Mouse (Mus musculus): ENCODE results near the gene Nfil3. TPM values are rescaled to one million over a fixed set of nuclear protein-coding genes. Genes with fewer than 3 reads are reported as not detected.

The Nfil3 gene
- total RNA-seq (2021) = 10 to 100 TPM; 33.6 to 35.5 TPM

GRCm38 (mm10) chr13:52980951-52981421 lies at the start of gene Nfil3:
Gene Nfil3, minus strand, starts transcription at chr13:52981073.
- DNase-seq = peak; percentile 82
- intact Hi-C loops (cut with DNase I) = loop anchor here (5.0 kb wide), 2 partner anchors 116 to 324 kb away; no protein-coding TSS in a partner anchor

GRCm38 (mm10) chr13:53024285-53024684 lies 43.4 kb upstream of the Nfil3 start:
- DNase-seq = no peak
- intact Hi-C loops (cut with DNase I) = no loop called here

GRCm38 (mm10) chr13:53020282-53020681 lies 39.4 kb upstream of the Nfil3 start:
- intact Hi-C loops (cut with DNase I) = no loop called here
- DNase-seq = no peak

GRCm38 (mm10) chr13:53019532-53019931 lies 38.7 kb upstream of the Nfil3 start:
- peak; percentile 18 for DNase-seq
- intact Hi-C loops (cut with DNase I) = no loop called here

- intact Hi-C loops (cut with DNase I) = no loop called here
- no peak for DNase-seq
These were observed 38.1 kb upstream of the Nfil3 start for GRCm38 (mm10) chr13:53018976-53019375.

GRCm38 (mm10) chr13:53017983-53018382 lies 37.1 kb upstream of the Nfil3 start:
- no peak for DNase-seq
- intact Hi-C loops (cut with DNase I) = no loop called here

GRCm38 (mm10) chr13:53017117-53017516 lies 36.2 kb upstream of the Nfil3 start:
- intact Hi-C loops (cut with DNase I) = no loop called here
- no peak for DNase-seq

- no peak for DNase-seq
- intact Hi-C loops (cut with DNase I) = no loop called here
These were observed 30.6 kb upstream of the Nfil3 start for GRCm38 (mm10) chr13:53011426-53011825.

- intact Hi-C loops (cut with DNase I) = no loop called here
- peak; percentile 85 for DNase-seq
These were observed 27.8 kb upstream of the Nfil3 start for GRCm38 (mm10) chr13:53008489-53009184.

- intact Hi-C loops (cut with DNase I) = no loop called here
- peak; percentile 31 for DNase-seq
These were observed 26.9 kb upstream of the Nfil3 start for GRCm38 (mm10) chr13:53007781-53008180.

- intact Hi-C loops (cut with DNase I) = no loop called here
- DNase-seq = no peak
These were observed 22.4 kb upstream of the Nfil3 start for GRCm38 (mm10) chr13:53003286-53003685.

- intact Hi-C loops (cut with DNase I) = no loop called here
- no peak for DNase-seq
These were observed 20.6 kb upstream of the Nfil3 start for GRCm38 (mm10) chr13:53001511-53001935.

GRCm38 (mm10) chr13:53000481-53000880 lies 19.6 kb upstream of the Nfil3 start:
- no peak for DNase-seq
- intact Hi-C loops (cut with DNase I) = no loop called here

- intact Hi-C loops (cut with DNase I) = no loop called here
- no peak for DNase-seq
These were observed 17.7 kb upstream of the Nfil3 start for GRCm38 (mm10) chr13:52998541-52998940.

GRCm38 (mm10) chr13:52997806-52998205 lies 16.9 kb upstream of the Nfil3 start:
- intact Hi-C loops (cut with DNase I) = no loop called here
- no peak for DNase-seq

- intact Hi-C loops (cut with DNase I) = no loop called here
- no peak for DNase-seq
These were observed 15.3 kb upstream of the Nfil3 start for GRCm38 (mm10) chr13:52996201-52996600.

- DNase-seq = no peak
- intact Hi-C loops (cut with DNase I) = no loop called here
These were observed 13.5 kb upstream of the Nfil3 start for GRCm38 (mm10) chr13:52994197-52994881.

GRCm38 (mm10) chr13:52990139-52990538 lies 9.3 kb upstream of the Nfil3 start:
- intact Hi-C loops (cut with DNase I) = no loop called here

GRCm38 (mm10) chr13:52989005-52989404 lies 8.1 kb upstream of the Nfil3 start:
- intact Hi-C loops (cut with DNase I) = loop anchor here (5.0 kb wide), 1 partner anchor 83 kb away; no protein-coding TSS in a partner anchor

More at GRCm38 (mm10) chr13:52990139-52990538, 9.3 kb upstream of the Nfil3 start:
- DNase-seq = no peak

GRCm38 (mm10) chr13:52987880-52988279 lies 7.0 kb upstream of the Nfil3 start:
- no peak for DNase-seq
- intact Hi-C loops (cut with DNase I) = loop anchor here (5.0 kb wide), 1 partner anchor 84 kb away; no protein-coding TSS in a partner anchor

More at GRCm38 (mm10) chr13:52989005-52989404, 8.1 kb upstream of the Nfil3 start:
- no peak for DNase-seq

- intact Hi-C loops (cut with DNase I) = loop anchor here (5.0 kb wide), 1 partner anchor 86 kb away; no protein-coding TSS in a partner anchor
- DNase-seq = no peak
These were observed 5.4 kb upstream of the Nfil3 start for GRCm38 (mm10) chr13:52986215-52986780.

Measured in left cerebral cortex, postnatal 4 days (tissue).